Mouse (Mus musculus) left cerebral cortex, adult 2 months (tissue): ENCODE results near the gene Ppat. TPM values are rescaled to one million over a fixed set of nuclear protein-coding genes. Genes with fewer than 3 reads are reported as not detected.
"Not testable (repeated sequence)": the region's sequence is repeated elsewhere in the genome, so short reads cannot be mapped to it uniquely, and the experiment has no call there.

Source experiments
- DNase-seq, 2 experiments: peaks; one replicate each; pipeline ENCODE4 v3.0.0; 2021 to 2022; ENCODE audit warnings: low spot score in 2 of 2, mixed read lengths in 1 of 2; ENCODE audit errors: extremely low spot score in 1 of 2
- H3K27ac ChIP-seq: fragments of 200-600 bp; 2 replicates; pipeline ENCODE4 v1.8.1; 2022
- H3K4me3 ChIP-seq: fragments of 200-600 bp; 2 replicates; pipeline ENCODE4 v1.8.1; 2022
- CTCF ChIP-seq: fragments of 200-600 bp; IDR thresholded peaks from 2 replicates; pipeline ENCODE4 v1.8.1; 2022; ENCODE audit warnings: antibody characterized with exemption, mild to moderate bottlenecking, moderate library complexity
- intact Hi-C: fragments of 180-260 bp; cut with DNase I; formaldehyde crosslinking; loops from one replicate; pipeline ENCODE4 v1.15.1; 2025
- long read RNA-seq, 2 experiments: library from polyadenylated mRNA; stranded (forward); transcript quantifications; one replicate each; pipeline ENCODE4 v2.0.0; 2021; ENCODE audit warnings: borderline mapping rate in 2 of 2
- total RNA-seq, 2 experiments: library from RNA; stranded (reverse); gene quantifications; 2 replicates each; pipeline ENCODE4 v1.2.3; 2021

Ppat gene
- total RNA-seq, result 10 to 100 TPM; 16.6 to 18.9 TPM
- long read RNA-seq, experiment 1, transcript Ppat-202 (11 exons, 3,981 nt), result major isoform, 11 of 23 reads
- long read RNA-seq, experiment 1, partial matches to known transcripts, result 10 of 23 reads
- long read RNA-seq, experiment 1, other reads (novel, unspliced or antisense), result 2 of 23 reads
- long read RNA-seq, experiment 2, transcript Ppat-202 (11 exons, 3,981 nt), result major isoform, 8 of 12 reads
- long read RNA-seq, experiment 2, partial matches to known transcripts, result 4 of 12 reads
- long read RNA-seq, experiment 2, other reads (novel, unspliced or antisense), result 0 of 12 reads

GRCm38 (mm10) chr5:76951106-76952027, at the start of gene Ppat, which contains the start of gene Paics:
TSS of gene Ppat (minus strand) at chr5:76951578.
TSS of gene Paics (plus strand) at chr5:76951307.
- TF ChIP-seq CTCF, result no peak
- intact Hi-C loops, result loop anchor here (1.0 kb wide), 1 partner anchor 46 kb away; the partner anchor contains the start of gene Aasdh
- H3K27ac ChIP-seq, result peak within 1 kb of the TSS; percentile 86

GRCm38 (mm10) chr5:76998416-76998815, 47.0 kb upstream of the Ppat start:
- Histone ChIP-seq H3K4me3 (no peak overlapping the region), H3K27ac (no peak overlapping the region)
- no peak for DNase-seq
- intact Hi-C loops, result loop anchor here (1.0 to 2.0 kb wide), 3 partner anchors 62 to 219 kb away; no protein-coding TSS in a partner anchor
- TF ChIP-seq CTCF, result peak; percentile 64

More at GRCm38 (mm10) chr5:76951106-76952027, at the start of gene Ppat, which contains the start of gene Paics:
- H3K4me3 ChIP-seq, result peak within 1 kb of the TSS; percentile 76
- DNase-seq, result peak; percentile 94 to 96

GRCm38 (mm10) chr5:76993174-76993814, 41.9 kb upstream of the Ppat start:
- no peak for DNase-seq
- Histone ChIP-seq H3K27ac (no peak overlapping the region), H3K4me3 (no peak overlapping the region)
- intact Hi-C loops, result loop anchor here (5.0 kb wide), 1 partner anchor 299 kb away; no protein-coding TSS in a partner anchor
- TF ChIP-seq CTCF, result no peak

GRCm38 (mm10) chr5:76990789-76991188, 39.4 kb upstream of the Ppat start:
- no peak for TF ChIP-seq CTCF
- Histone ChIP-seq H3K27ac (no peak overlapping the region), H3K4me3 (no peak overlapping the region)
- DNase-seq, result no peak
- intact Hi-C loops, result loop anchor here (5.0 kb wide), 1 partner anchor 302 kb away; no protein-coding TSS in a partner anchor

- intact Hi-C loops, result no loop called here
- no peak for DNase-seq
- no peak for TF ChIP-seq CTCF
- H3K4me3 ChIP-seq, result no peak overlapping the region
- no peak overlapping the region for H3K27ac ChIP-seq
Observed at GRCm38 (mm10) chr5:76984015-76984414, 32.6 kb upstream of the Ppat start.

GRCm38 (mm10) chr5:76975736-76976135, 24.4 kb upstream of the Ppat start:
- intact Hi-C loops, result loop anchor here (2.0 kb wide), 1 partner anchor 71 kb away; the partner anchor contains the start of gene Aasdh
- H3K27ac ChIP-seq, result no peak overlapping the region
- peak overlapping the region; percentile 97 for H3K4me3 ChIP-seq
- DNase-seq, result no peak
- no peak for TF ChIP-seq CTCF

- intact Hi-C loops, result loop anchor here (2.0 kb wide), 1 partner anchor 70 kb away; the partner anchor contains the start of gene Aasdh
Observed at GRCm38 (mm10) chr5:76974554-76975285, 23.3 kb upstream of the Ppat start, which contains the start of gene Srp72. TSS of gene Srp72 (plus strand) at chr5:76974683.

GRCm38 (mm10) chr5:76974207-76974553, 22.8 kb upstream of the Ppat start:
- H3K4me3 ChIP-seq, result peak overlapping the region; percentile 97
- no peak for DNase-seq
- intact Hi-C loops, result loop anchor here (2.0 kb wide), 1 partner anchor 69 kb away; the partner anchor contains the start of gene Aasdh
- H3K27ac ChIP-seq, result peak overlapping the region; percentile 97
- no peak for TF ChIP-seq CTCF

More at GRCm38 (mm10) chr5:76974554-76975285, 23.3 kb upstream of the Ppat start, which contains the start of gene Srp72:
- no peak for TF ChIP-seq CTCF
- DNase-seq, result peak; percentile 81 to 83
- Histone ChIP-seq H3K4me3 (peak within 1 kb of the TSS; percentile 97), H3K27ac (peak within 1 kb of the TSS; percentile 97)

- intact Hi-C loops, result no loop called here
- DNase-seq, result no peak
- no peak for TF ChIP-seq CTCF
- peak overlapping the region; percentile 97 for H3K4me3 ChIP-seq
- H3K27ac ChIP-seq, result no peak overlapping the region
Observed at GRCm38 (mm10) chr5:76973488-76973887, 22.1 kb upstream of the Ppat start.

- intact Hi-C loops, H3K27ac ChIP-seq, H3K4me3 ChIP-seq, DNase-seq: not testable (repeated sequence)
Observed at GRCm38 (mm10) chr5:76971115-76971514, 19.7 kb upstream of the Ppat start.
